Mouse (Mus musculus): Measurements from ENCODE around the gene Pomgnt2. TPM values are rescaled to one million over a fixed set of nuclear protein-coding genes. Genes with fewer than 3 reads are reported as not detected.

Gene Pomgnt2
- total and polyA plus RNA-seq, 3 experiments: not detected

DNA sequence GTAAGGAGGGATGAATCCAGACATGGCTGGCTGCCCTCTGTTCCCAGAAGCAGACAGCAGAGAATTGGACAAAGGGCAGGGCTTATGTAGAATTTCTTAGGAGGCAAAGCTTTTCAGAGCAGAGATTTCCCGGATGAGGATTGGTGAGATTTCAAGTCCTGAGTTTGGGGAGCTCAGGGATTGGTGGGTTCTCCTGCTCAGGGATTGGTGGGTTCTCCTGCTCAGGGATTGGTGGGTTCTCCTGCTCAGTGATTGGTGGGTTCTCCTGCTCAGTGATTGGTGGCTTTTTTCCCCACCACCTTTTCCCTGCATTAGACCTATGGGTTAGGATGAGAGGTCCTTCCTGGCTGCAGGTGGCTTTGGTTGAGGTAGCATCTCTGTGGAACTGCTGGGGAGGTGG lies 60.0 kb downstream of the Pomgnt2 start (continued):
- TF ChIP-seq POLR2A (IDR thresholded peaks at IDR 0.05; ENCODE audit: low read depth, low read length) (peak; percentile 44; the same call in 1 of the 2 replicates), MEF2A (IDR thresholded peaks at IDR 0.05; ENCODE audit: borderline replicate concordance, low read depth, low read length) (no peak), KAT2A (IDR thresholded peaks at IDR 0.05; ENCODE audit: insufficient replicate concordance, low read length) (no peak), ZNF384 (IDR thresholded peaks at IDR 0.05; ENCODE audit: low read depth, low read length) (no peak), MXI1 (IDR thresholded peaks at IDR 0.05; ENCODE audit: low read depth, low read length) (no peak), HCFC1 (IDR thresholded peaks at IDR 0.05; ENCODE audit: low read depth, low read length) (no peak)

DNA sequence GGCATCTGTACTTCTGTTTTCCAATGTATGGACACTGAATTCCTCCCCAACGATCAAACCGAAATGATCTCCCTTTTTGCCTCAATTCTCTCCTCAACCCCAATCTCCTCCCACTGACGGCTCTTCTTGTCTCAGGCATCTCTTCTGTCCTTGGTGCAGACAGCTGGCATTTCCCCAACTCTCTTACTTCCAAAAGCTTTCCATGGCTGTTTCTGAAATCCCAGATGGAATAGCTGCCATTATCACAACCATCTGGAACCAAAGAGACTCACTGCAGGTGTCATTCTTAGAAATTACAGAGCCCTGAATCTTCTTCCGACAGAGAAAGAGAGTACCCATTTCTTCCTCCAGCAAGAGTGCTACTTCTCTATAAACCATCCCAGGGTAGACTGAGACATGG lies 62.1 kb downstream of the Pomgnt2 start:
- H3K36me3 ChIP-seq (replicated peaks in 1 of 2; ENCODE audit: control insufficient read depth in 1 of 2, insufficient read depth in 1 of 2, low read length in 1 of 2): peaks cover 3 to 7% of the 10 kb centered on the region in 2 experiments
- H3K4me2 ChIP-seq (ENCODE audit: insufficient read depth, low read depth, poor library complexity, severe bottlenecking): no peak overlapping the region
- H3K4me3 ChIP-seq (replicated peaks in 1 of 3; ENCODE audit: low read depth in 2 of 3, low read length in 2 of 3, poor library complexity in 1 of 3): no peak overlapping the region
- H3K27ac ChIP-seq (ENCODE audit: insufficient read depth, low read depth): no peak overlapping the region
- peaks cover 49% of the 10 kb centered on the region for H3K27me3 ChIP-seq (replicated peaks)
- H3K9ac ChIP-seq (ENCODE audit: insufficient read depth, low read depth): no peak overlapping the region
- H3K9me3 ChIP-seq (replicated peaks; ENCODE audit: low read length): peaks cover 12% of the 10 kb centered on the region
- dilution Hi-C loops (cut with MboI; ENCODE audit: extremely low pct_ligation_motif_present, extremely low pct_unique_long_range_greater_than_20kb, low sequenced_read_pairs) (no loop called here), in situ Hi-C loops (cut with MboI; ENCODE audit: low pct_ligation_motif_present, low pct_unique_long_range_greater_than_20kb, low sequenced_read_pairs) (loop anchor here (5.0 kb wide), 1 partner anchor 33 kb away; no protein-coding TSS in a partner anchor)
- TF ChIP-seq ZKSCAN1 (IDR thresholded peaks at IDR 0.05; ENCODE audit: borderline replicate concordance, low read depth, low read length) (no peak), UBTF (IDR thresholded peaks at IDR 0.05; ENCODE audit: low read depth, low read length) (no peak), EP300 (IDR thresholded peaks at IDR 0.05; ENCODE audit: low read length) (no peak), ZC3H11A (IDR thresholded peaks at IDR 0.05; ENCODE audit: low read depth, low read length) (no peak)
- H3K79me2 ChIP-seq (replicated peaks; ENCODE audit: control insufficient read depth, extremely low read depth, insufficient read depth, poor library complexity, severe bottlenecking): peaks cover 9% of the 10 kb centered on the region
- H3K4me1 ChIP-seq (ENCODE audit: control insufficient read depth in 1 of 2, insufficient read depth in 2 of 2): peaks cover 9 to 19% of the 10 kb centered on the region in 2 experiments
- DNase-seq (ENCODE audit: extremely low read depth): no peak

Other genes starting within 250 kb of the Pomgnt2 start
- 0.13 and 0.84 TPM in 2 replicates for gene Zfp651, start 237.8 kb downstream of the Pomgnt2 start, total RNA-seq (2012; rRNA removed)
- gene Zfp651, start 237.8 kb downstream of the Pomgnt2 start, total RNA-seq (2014; rRNA removed): 0.07 and 0.30 TPM in 2 replicates
- gene Zfp651, start 237.8 kb downstream of the Pomgnt2 start, polyA plus RNA-seq (2012; ENCODE audit: insufficient read length, low read depth): 0.20 and 0.34 TPM in 2 replicates
- not detected in 2 replicates for gene Klhl40, start 219.5 kb downstream of the Pomgnt2 start, total RNA-seq (2012; rRNA removed)
- not detected in 2 replicates for gene Klhl40, start 219.5 kb downstream of the Pomgnt2 start, total RNA-seq (2014; rRNA removed)
- gene Klhl40, start 219.5 kb downstream of the Pomgnt2 start, polyA plus RNA-seq (2012; ENCODE audit: insufficient read length, low read depth): not detected in 2 replicates
- not detected in 2 replicates for gene Hhatl, start 204.6 kb downstream of the Pomgnt2 start, total RNA-seq (2012; rRNA removed)
- not detected in 2 replicates for gene Hhatl, start 204.6 kb downstream of the Pomgnt2 start, total RNA-seq (2014; rRNA removed)
- gene Hhatl, start 204.6 kb downstream of the Pomgnt2 start, polyA plus RNA-seq (2012; ENCODE audit: insufficient read length, low read depth): not detected in 2 replicates
- 0.25 and 0.34 TPM in 2 replicates for gene Ccdc13, start 157.6 kb downstream of the Pomgnt2 start, total RNA-seq (2012; rRNA removed)
- not detected in 2 replicates for gene Ccdc13, start 157.6 kb downstream of the Pomgnt2 start, total RNA-seq (2014; rRNA removed)
- 0.11 TPM in 1 of 2 replicates, not detected in the other for gene Ccdc13, start 157.6 kb downstream of the Pomgnt2 start, polyA plus RNA-seq (2012; ENCODE audit: insufficient read length, low read depth)
- 118 and 132 TPM in 2 replicates for gene Higd1a, start 138.7 kb downstream of the Pomgnt2 start, total RNA-seq (2012; rRNA removed)
- gene Higd1a, start 138.7 kb downstream of the Pomgnt2 start, total RNA-seq (2014; rRNA removed): 90.6 and 93.2 TPM in 2 replicates
- 75.4 and 79.3 TPM in 2 replicates for gene Higd1a, start 138.7 kb downstream of the Pomgnt2 start, polyA plus RNA-seq (2012; ENCODE audit: insufficient read length, low read depth)
- gene Ackr2, start 98.8 kb downstream of the Pomgnt2 start, total RNA-seq (2012; rRNA removed): 2.9 and 4.5 TPM in 2 replicates
- gene Ackr2, start 98.8 kb downstream of the Pomgnt2 start, total RNA-seq (2014; rRNA removed): 9.8 TPM in 2 replicates
- 13.0 and 13.9 TPM in 2 replicates for gene Ackr2, start 98.8 kb downstream of the Pomgnt2 start, polyA plus RNA-seq (2012; ENCODE audit: insufficient read length, low read depth)
- not detected in 2 replicates for gene Cyp8b1, start 80.8 kb downstream of the Pomgnt2 start, total RNA-seq (2012; rRNA removed)
- not detected in 2 replicates for gene Cyp8b1, start 80.8 kb downstream of the Pomgnt2 start, total RNA-seq (2014; rRNA removed)
- 0.27 TPM in 1 of 2 replicates, not detected in the other for gene Cyp8b1, start 80.8 kb downstream of the Pomgnt2 start, polyA plus RNA-seq (2012; ENCODE audit: insufficient read length, low read depth)
- 0.76 and 0.93 TPM in 2 replicates for gene Fam198a, start 46.1 kb downstream of the Pomgnt2 start, total RNA-seq (2012; rRNA removed)
- gene Fam198a, start 46.1 kb downstream of the Pomgnt2 start, total RNA-seq (2014; rRNA removed): 0.40 and 0.63 TPM in 2 replicates
- 0.59 and 0.70 TPM in 2 replicates for gene Fam198a, start 46.1 kb downstream of the Pomgnt2 start, polyA plus RNA-seq (2012; ENCODE audit: insufficient read length, low read depth)
- gene Snrk, start 120.2 kb upstream of the Pomgnt2 start, total RNA-seq (2012; rRNA removed): 10.5 and 13.1 TPM in 2 replicates
- 6.0 and 6.1 TPM in 2 replicates for gene Snrk, start 120.2 kb upstream of the Pomgnt2 start, total RNA-seq (2014; rRNA removed)
- 6.7 and 7.0 TPM in 2 replicates for gene Snrk, start 120.2 kb upstream of the Pomgnt2 start, polyA plus RNA-seq (2012; ENCODE audit: insufficient read length, low read depth)

Measured in CH12.LX (cell line).